Mouse (Mus musculus) liver, embryonic 16.5 days (tissue): ENCODE results near the gene Stra6l. TPM values are rescaled to one million over a fixed set of nuclear protein-coding genes. Genes with fewer than 3 reads are reported as not detected.

Source experiments
- ATAC-seq: fragments of 200-750 bp; cut with Nextera tagmentation; 2 replicates; pipeline ENCODE4 v1.8.0; 2017; ENCODE audit warnings: low read depth, mild to moderate bottlenecking, moderate number of reproducible peaks, moderate library complexity
- H3K27ac ChIP-seq: fragments of 300-500 bp; sonication (generic); 2 replicates; pipeline ENCODE4 v1.5.1; 2014; ENCODE audit warnings: mild to moderate bottlenecking, low read length
- H3K27me3 ChIP-seq: fragments of 300-500 bp; sonication (generic); 2 replicates; pipeline ENCODE4 v1.6.1; 2014; ENCODE audit warnings: low read depth, low read length, mixed read lengths; ENCODE audit not compliant: control insufficient read depth, insufficient read depth
- H3K36me3 ChIP-seq: fragments of 300-500 bp; sonication (generic); 2 replicates; pipeline ENCODE4 v1.6.1; 2014; ENCODE audit warnings: mild to moderate bottlenecking; ENCODE audit not compliant: control insufficient read depth, insufficient read depth
- H3K4me1 ChIP-seq: fragments of 300-500 bp; sonication (generic); 2 replicates; pipeline ENCODE4 v1.6.1; 2014; ENCODE audit warnings: low read depth, low read length, mixed read lengths; ENCODE audit not compliant: control insufficient read depth
- H3K4me2 ChIP-seq: fragments of 300-500 bp; sonication (generic); 2 replicates; pipeline ENCODE4 v1.6.1; 2014; ENCODE audit warnings: low read depth, low read length, mixed read lengths
- H3K4me3 ChIP-seq: fragments of 300-500 bp; sonication (generic); 2 replicates; pipeline ENCODE4 v1.5.1; 2014; ENCODE audit warnings: low read depth, mild to moderate bottlenecking, low read length
- H3K9ac ChIP-seq: fragments of 300-500 bp; sonication (generic); 2 replicates; pipeline ENCODE4 v1.6.1; 2014; ENCODE audit warnings: low read depth, low read length
- H3K9me3 ChIP-seq: fragments of 300-500 bp; sonication (generic); replicated peaks from 2 replicates; pipeline ENCODE4 v1.6.1; 2016; ENCODE audit warnings: low read length; ENCODE audit not compliant: control insufficient read depth
- WGBS: fragments of 180-500 bp; shearing (Covaris S2); extraction: QIAGEN DNeasy Blood & Tissue Kit; methylation state at CpG from one replicate; pipeline ENCODE4 v1.1.7; 2014; ENCODE audit not compliant: insufficient replicate concordance; 5-methylcytosine and 5-hydroxymethylcytosine counted together
- polyA plus RNA-seq: library from polyadenylated mRNA; unstranded; fragments of >200 nt; fragmentation: Nextera tagmentation; extraction: Ambion mirVana; gene quantifications from 2 replicates; pipeline ENCODE4 v1.2.1, GENCODE M21; 2015

Stra6l gene
- polyA plus RNA-seq, 1 experiment from 2014 or later, result 9.4 TPM

GRCm38 (mm10) chr4:45924011-45924410 is 75.5 kb downstream of the Stra6l start:
- Histone ChIP-seq H3K36me3 (no peaks in the 10 kb centered on the region), H3K27me3 (no peaks in the 10 kb centered on the region), H3K9me3 (no peaks in the 10 kb centered on the region), H3K4me3 (no peak overlapping the region), H3K4me2 (no peak overlapping the region), H3K27ac (no peak overlapping the region), H3K9ac (no peak overlapping the region), H3K4me1 (no peaks in the 10 kb centered on the region)
- ATAC-seq, result no peak
- WGBS, result 65% methylated on average over 4 of the region's 4 CpGs

- Histone ChIP-seq H3K4me3 (no peak overlapping the region), H3K4me1 (no peaks in the 10 kb centered on the region), H3K9ac (no peak overlapping the region), H3K27me3 (no peaks in the 10 kb centered on the region), H3K36me3 (no peaks in the 10 kb centered on the region), H3K4me2 (no peak overlapping the region), H3K9me3 (no peaks in the 10 kb centered on the region), H3K27ac (no peak overlapping the region)
- ATAC-seq, result no peak
- WGBS, result 59% methylated on average over 4 of the region's 4 CpGs
Measured at GRCm38 (mm10) chr4:45928561-45928960, 80.1 kb downstream of the Stra6l start.

Other genes starting within 250 kb of the Stra6l start
- 103 and 114 TPM in 2 replicates for gene Aldh1b1, start 49.6 kb upstream of the Stra6l start, polyA plus RNA-seq
- not detected in 2 replicates for gene Igfbpl1, start 21.7 kb upstream of the Stra6l start, polyA plus RNA-seq
- gene Ccdc180, start 41.6 kb downstream of the Stra6l start, polyA plus RNA-seq, result 0.07 and 0.08 TPM in 2 replicates
- gene Tdrd7, start 116.7 kb downstream of the Stra6l start, polyA plus RNA-seq, result 11.9 and 12.1 TPM in 2 replicates
- gene Tmod1, start 190.3 kb downstream of the Stra6l start, polyA plus RNA-seq, result 50.0 and 52.5 TPM in 2 replicates